Comparison of ENCODE assay signal across 8 mouse cellular contexts in the genomic region with DNA sequence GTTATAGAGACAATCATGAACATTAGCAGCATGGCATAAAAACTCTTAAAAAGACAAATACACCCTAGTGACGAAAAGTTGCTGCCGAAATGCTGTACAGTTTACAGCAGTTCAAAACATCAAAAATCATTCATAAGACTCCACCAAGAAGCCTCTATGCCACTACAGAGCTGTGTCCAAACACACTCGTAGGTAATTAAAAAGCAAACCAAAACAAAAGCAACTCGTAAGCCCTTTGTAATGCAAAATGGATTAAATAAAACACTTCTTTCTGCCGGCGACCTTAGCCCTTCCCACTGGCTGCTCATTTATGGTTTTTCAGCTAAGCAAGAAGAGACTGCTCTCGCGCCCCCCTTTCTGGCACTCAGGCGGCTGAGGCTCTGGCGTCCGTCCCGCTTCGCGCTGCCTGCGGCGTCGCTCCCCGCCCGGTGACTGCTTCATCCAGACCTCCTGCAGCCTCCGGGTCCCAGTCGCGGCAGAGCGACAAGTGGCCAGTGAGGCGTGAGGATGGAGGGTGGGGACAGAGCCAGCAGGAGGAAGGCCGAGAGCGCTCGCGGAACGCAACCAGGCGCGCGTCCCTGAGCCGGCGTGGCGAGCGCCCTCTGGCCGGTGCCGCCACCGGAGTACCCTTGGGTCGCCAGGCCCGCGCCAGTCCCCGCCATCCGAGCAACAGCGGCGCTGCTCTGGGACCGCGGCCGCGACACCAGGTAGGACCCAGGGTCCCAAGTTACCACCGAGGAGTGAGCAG. TPM values are rescaled to one million over a fixed set of nuclear protein-coding genes. Genes with fewer than 3 reads are reported as not detected.
A peak's percentile ranks its signal among the peaks of the same experiment; 100 is the strongest.
DNase-seq lines count a peak whose midpoint lies in the region; ATAC-seq lines count a peak whose summit lies in the region.

A gene (plus strand): TSS at position 355 of the 748 bp plus-strand sequence.

- ATAC-seq in embryonic facial prominence, embryonic 15.5 days (ENCODE audit: insufficient number of reproducible peaks, low FRiP score, low TSS enrichment, low read depth) = peak; percentile 79
- peak; percentile 81 for ATAC-seq in heart, embryonic 12.5 days (ENCODE audit: insufficient number of reproducible peaks, low FRiP score)
- peak; percentile 94 for ATAC-seq in kidney, embryonic 15.5 days (replicated peaks; ENCODE audit: low FRiP score)
- peak; percentile 82 for ATAC-seq in liver, embryonic 11.5 days (replicated peaks; ENCODE audit: low FRiP score)
- ATAC-seq in stomach, embryonic 15.5 days (ENCODE audit: insufficient read depth, low FRiP score, low read depth) = peak; percentile 75; the same call in 1 of the 2 replicates

- WGBS in embryonic facial prominence, embryonic 15.5 days = 1% methylated on average over 51 of the region's 51 CpGs
- WGBS in heart, embryonic 12.5 days = 3% methylated on average over 51 of the region's 51 CpGs
- WGBS in kidney, embryonic 15.5 days = 3% methylated on average over 51 of the region's 51 CpGs
- 3% methylated on average over 51 of the region's 51 CpGs for WGBS in liver, embryonic 11.5 days
- WGBS in stomach, embryonic 15.5 days = 2% methylated on average over 51 of the region's 51 CpGs

- H3K4me2 ChIP-seq in embryonic facial prominence, embryonic 15.5 days (replicated peaks) = peak within 1 kb of the TSS; percentile 91
- peak within 1 kb of the TSS; percentile 97 for H3K4me2 ChIP-seq in heart, embryonic 12.5 days
- H3K4me2 ChIP-seq in kidney, embryonic 15.5 days = peak within 1 kb of the TSS; percentile 85
- H3K4me2 ChIP-seq in liver, embryonic 11.5 days = peak within 1 kb of the TSS; percentile 73
- H3K4me2 ChIP-seq in stomach, embryonic 15.5 days = peak within 1 kb of the TSS; percentile 92

- H3K36me3 ChIP-seq in embryonic facial prominence, embryonic 15.5 days = no peaks in the 10 kb centered on the region
- H3K36me3 ChIP-seq in heart, embryonic 12.5 days = no peaks in the 10 kb centered on the region
- H3K36me3 ChIP-seq in kidney, embryonic 15.5 days = no peaks in the 10 kb centered on the region
- no peaks in the 10 kb centered on the region for H3K36me3 ChIP-seq in liver, embryonic 11.5 days (ENCODE audit: control insufficient read depth, insufficient read depth, low read length)
- H3K36me3 ChIP-seq in stomach, embryonic 15.5 days = no peaks in the 10 kb centered on the region

- H3K4me3 ChIP-seq in embryonic facial prominence, embryonic 15.5 days (replicated peaks) = peak within 1 kb of the TSS; percentile 63
- peak within 1 kb of the TSS; percentile 57 for H3K4me3 ChIP-seq in heart, embryonic 12.5 days
- peak within 1 kb of the TSS; percentile 50 for H3K4me3 ChIP-seq in kidney, embryonic 15.5 days (replicated peaks)
- H3K4me3 ChIP-seq in liver, embryonic 11.5 days (ENCODE audit: low read depth, low read length) = peak within 1 kb of the TSS; percentile 53
- H3K4me3 ChIP-seq in stomach, embryonic 15.5 days (replicated peaks) = peak within 1 kb of the TSS; percentile 56

- H3K27me3 ChIP-seq in embryonic facial prominence, embryonic 15.5 days = peaks cover 13% of the 10 kb centered on the region
- peaks cover 27% of the 10 kb centered on the region for H3K27me3 ChIP-seq in heart, embryonic 12.5 days (replicated peaks)
- H3K27me3 ChIP-seq in kidney, embryonic 15.5 days = peaks cover 21% of the 10 kb centered on the region
- no peaks in the 10 kb centered on the region for H3K27me3 ChIP-seq in liver, embryonic 11.5 days (replicated peaks; ENCODE audit: control insufficient read depth, insufficient read depth, low read length)
- H3K27me3 ChIP-seq in stomach, embryonic 15.5 days (replicated peaks) = no peaks in the 10 kb centered on the region

- peak within 1 kb of the TSS; percentile 44 for H3K27ac ChIP-seq in embryonic facial prominence, embryonic 15.5 days (replicated peaks)
- H3K27ac ChIP-seq in heart, embryonic 12.5 days (ENCODE audit: poor library complexity, severe bottlenecking) = no peak within 1 kb of the TSS
- no peak within 1 kb of the TSS for H3K27ac ChIP-seq in kidney, embryonic 15.5 days
- H3K27ac ChIP-seq in liver, embryonic 11.5 days (ENCODE audit: low read depth, low read length) = peak within 1 kb of the TSS; percentile 62
- no peak within 1 kb of the TSS for H3K27ac ChIP-seq in stomach, embryonic 15.5 days

- H3K9me3 ChIP-seq in embryonic facial prominence, embryonic 15.5 days (replicated peaks) = no peaks in the 10 kb centered on the region
- no peaks in the 10 kb centered on the region for H3K9me3 ChIP-seq in heart, embryonic 12.5 days (replicated peaks)
- H3K9me3 ChIP-seq in kidney, embryonic 15.5 days (replicated peaks) = no peaks in the 10 kb centered on the region
- H3K9me3 ChIP-seq in liver, embryonic 11.5 days (ENCODE audit: control insufficient read depth, low read length) = no peaks in the 10 kb centered on the region
- H3K9me3 ChIP-seq in stomach, embryonic 15.5 days = no peaks in the 10 kb centered on the region

- peak within 1 kb of the TSS; percentile 42 for H3K9ac ChIP-seq in embryonic facial prominence, embryonic 15.5 days
- peak within 1 kb of the TSS; percentile 64 for H3K9ac ChIP-seq in heart, embryonic 12.5 days
- H3K9ac ChIP-seq in kidney, embryonic 15.5 days = peak within 1 kb of the TSS; percentile 16
- H3K9ac ChIP-seq in liver, embryonic 11.5 days (ENCODE audit: low read depth, low read length) = peak within 1 kb of the TSS; percentile 58
- peak within 1 kb of the TSS; percentile 32; the same call in 1 of the 2 replicates for H3K9ac ChIP-seq in stomach, embryonic 15.5 days

- DNase-seq in ovary, postnatal 10 days (ENCODE audit: low spot score) = peak; percentile 11
- DNase-seq in ovary, adult 18-20 months (ENCODE audit: low spot score) = no peak
- DNase-seq in liver, embryonic 11.5 days (ENCODE audit: low spot score) = peak; percentile 69
- peak; percentile 70 for DNase-seq in naive thymus-derived CD4-positive, alpha-beta T cell, adult 2 months (ENCODE audit: low read depth)

- no peaks in the 10 kb centered on the region for H3K4me1 ChIP-seq in embryonic facial prominence, embryonic 15.5 days
- H3K4me1 ChIP-seq in heart, embryonic 12.5 days (replicated peaks) = no peaks in the 10 kb centered on the region
- peaks cover 16% of the 10 kb centered on the region for H3K4me1 ChIP-seq in kidney, embryonic 15.5 days
- H3K4me1 ChIP-seq in liver, embryonic 11.5 days (replicated peaks; ENCODE audit: control insufficient read depth, insufficient read depth, low read length) = peaks cover 3% of the 10 kb centered on the region
- H3K4me1 ChIP-seq in stomach, embryonic 15.5 days = no peaks in the 10 kb centered on the region

RNA-seq across cellular contexts. Expression of the gene that starts here (rescaled TPM):
- polyA plus RNA-seq in embryonic facial prominence, embryonic 15.5 days (2015; fragmentation: Nextera tagmentation; extraction: Ambion mirVana) = 6.9 and 7.1 TPM in 2 replicates
- polyA plus RNA-seq in heart, embryonic 12.5 days (2016; fragmentation: Nextera tagmentation; extraction: Ambion mirVana) = 1.1 and 1.5 TPM in 2 replicates
- 3.4 and 4.3 TPM in 2 replicates for polyA plus RNA-seq in kidney, embryonic 15.5 days (2015; fragmentation: Nextera tagmentation; extraction: Ambion mirVana)
- 11.9 and 13.0 TPM in 2 replicates for polyA plus RNA-seq in liver, embryonic 11.5 days (2014; fragmentation: Nextera tagmentation; extraction: Ambion mirVana)
- polyA plus RNA-seq in stomach, embryonic 15.5 days (2015; fragmentation: Nextera tagmentation; extraction: Ambion mirVana) = 2.3 and 2.6 TPM in 2 replicates

Comparison
In these comparisons a context has a peak if more than half of its experiments do, and no peak if none do; other contexts are left out.
1. H3K27ac ChIP-seq: peak in embryonic facial prominence, embryonic 15.5 days (single experiment) and liver, embryonic 11.5 days (single experiment); none in heart, embryonic 12.5 days (single experiment), kidney, embryonic 15.5 days (single experiment) and stomach, embryonic 15.5 days (single experiment).
2. Peak in every context shown above with its lines, with median percentiles within 50 percentile points of each other: ATAC-seq, H3K4me2 ChIP-seq, H3K4me3 ChIP-seq and H3K9ac ChIP-seq.